ENCODE assay signal across 8 mouse cellular contexts in the genomic region with DNA sequence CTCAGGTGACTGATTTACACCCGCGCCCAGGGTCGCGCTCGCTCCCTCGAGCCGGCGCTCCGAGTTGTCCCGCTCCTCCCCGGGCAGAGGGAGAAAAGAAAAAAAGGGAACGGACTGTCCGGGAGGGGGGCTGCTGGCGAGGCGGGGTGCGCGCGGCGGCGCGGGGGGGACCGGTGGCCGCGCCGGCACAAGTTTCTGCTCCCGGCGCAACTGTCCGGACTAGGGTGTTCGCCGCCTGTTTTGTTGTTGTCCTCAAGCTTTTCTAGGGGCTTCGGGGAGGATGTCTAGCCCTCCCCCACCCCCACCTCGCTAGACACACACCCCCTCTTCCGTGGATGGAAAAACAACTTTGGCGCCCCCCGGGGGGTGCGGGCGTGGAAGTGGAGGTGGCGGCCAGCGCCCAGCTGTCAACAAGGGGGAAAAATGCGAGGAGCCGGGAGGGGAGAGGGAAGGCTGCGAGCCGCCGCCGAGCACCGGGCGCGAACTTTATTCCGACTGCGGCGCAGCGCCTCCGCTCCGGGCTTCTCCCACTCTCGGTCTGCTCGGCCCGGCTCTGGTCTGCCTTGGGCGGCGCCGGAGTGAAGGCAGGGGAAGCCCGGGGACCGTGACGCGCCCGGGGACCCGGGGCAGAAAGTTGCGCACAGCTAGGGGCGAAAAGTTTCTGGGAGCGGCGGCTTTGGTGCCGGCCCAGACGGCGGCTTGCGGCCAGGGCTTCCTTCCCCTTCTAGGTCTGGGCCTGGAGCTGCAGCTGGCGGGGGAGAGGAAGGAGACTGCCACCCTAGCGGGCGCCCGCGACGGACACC. TPM values are rescaled to one million over a fixed set of nuclear protein-coding genes. Genes with fewer than 3 reads are reported as not detected.
DNase-seq lines count a peak whose midpoint lies in the region; ATAC-seq and TF ChIP-seq lines count a peak whose summit lies in the region.

A gene (minus strand): TSS at position 105 of the 803 bp plus-strand sequence.

- H3K36me3 ChIP-seq in hindbrain, embryonic 16.5 days (ENCODE audit: control insufficient read depth, insufficient read depth, low read length), result no peaks in the 10 kb centered on the region
- no peaks in the 10 kb centered on the region for H3K36me3 ChIP-seq in liver, embryonic 11.5 days (ENCODE audit: control insufficient read depth, insufficient read depth, low read length)

- H3K27me3 ChIP-seq in hindbrain, embryonic 16.5 days (replicated peaks; ENCODE audit: control insufficient read depth, insufficient read depth, low read length), result peaks cover 34% of the 10 kb centered on the region
- H3K27me3 ChIP-seq in liver, embryonic 11.5 days (replicated peaks; ENCODE audit: control insufficient read depth, insufficient read depth, low read length), result peaks cover 53% of the 10 kb centered on the region

- WGBS in hindbrain, embryonic 16.5 days, result under 1% methylated on average over 61 of the region's 80 CpGs
- under 1% methylated on average over 69 of the region's 80 CpGs for WGBS in liver, embryonic 11.5 days

- peaks cover 17% of the 10 kb centered on the region for H3K4me1 ChIP-seq in hindbrain, embryonic 16.5 days (ENCODE audit: control insufficient read depth, insufficient read depth, low read depth, low read length)
- H3K4me1 ChIP-seq in liver, embryonic 11.5 days (replicated peaks; ENCODE audit: control insufficient read depth, insufficient read depth, low read length), result no peaks in the 10 kb centered on the region

- H3K27ac ChIP-seq in layer of hippocampus, adult 2 months, result no peak within 1 kb of the TSS
- H3K27ac ChIP-seq in hindbrain, embryonic 16.5 days (ENCODE audit: low read depth, low read length), result peak within 1 kb of the TSS; percentile 51
- peak within 1 kb of the TSS; percentile 70 for H3K27ac ChIP-seq in liver, embryonic 11.5 days (ENCODE audit: low read depth, low read length)

- H3K4me2 ChIP-seq in hindbrain, embryonic 16.5 days (ENCODE audit: low read length), result peak within 1 kb of the TSS; percentile 99
- peak within 1 kb of the TSS; percentile 76 for H3K4me2 ChIP-seq in liver, embryonic 11.5 days

- H3K9ac ChIP-seq in hindbrain, embryonic 16.5 days (ENCODE audit: low read depth, low read length), result peak within 1 kb of the TSS; percentile 67
- peak within 1 kb of the TSS; percentile 61 for H3K9ac ChIP-seq in liver, embryonic 11.5 days (ENCODE audit: low read depth, low read length)

- H3K9me3 ChIP-seq in hindbrain, embryonic 16.5 days (ENCODE audit: control insufficient read depth, low read length), result no peaks in the 10 kb centered on the region
- no peaks in the 10 kb centered on the region for H3K9me3 ChIP-seq in liver, embryonic 11.5 days (ENCODE audit: control insufficient read depth, low read length)

- intact Hi-C loops in gastrocnemius, postnatal 14 days (cut with DNase I; ENCODE audit: low total_unique reads), result no loop called here

- peak within 1 kb of the TSS; percentile 55 for H3K4me3 ChIP-seq in layer of hippocampus, adult 2 months
- H3K4me3 ChIP-seq in hindbrain, embryonic 16.5 days (ENCODE audit: low read length), result peak within 1 kb of the TSS; percentile 80
- peak within 1 kb of the TSS; percentile 53 for H3K4me3 ChIP-seq in liver, embryonic 11.5 days (ENCODE audit: low read depth, low read length)

- peak; percentile 69 for ATAC-seq in hindbrain, embryonic 16.5 days
- ATAC-seq in liver, embryonic 11.5 days (replicated peaks; ENCODE audit: low FRiP score), result peak; percentile 49

- TF ChIP-seq POLR2A in brain, embryonic 14.5 days (IDR thresholded peaks at IDR 0.05; ENCODE audit: borderline replicate concordance, extremely low read depth, insufficient read depth, insufficient read length, poor library complexity, severe bottlenecking), result no peak

- DNase-seq in layer of hippocampus, adult 2 months (ENCODE audit: low spot score in 2 of 2), result no peak
- DNase-seq in layer of hippocampus, adult 9-10 months (ENCODE audit: low spot score), result no peak
- DNase-seq in brain, embryonic 14.5 days (ENCODE audit: low read depth), result peak; percentile 52
- DNase-seq in gastrocnemius, postnatal 14 days, result peak; percentile 67
- peak; percentile 65 for DNase-seq in liver, embryonic 11.5 days (ENCODE audit: low spot score)
- DNase-seq in neural tube, embryonic 10.5 days (ENCODE audit: extremely low spot score, low spot score), result peak; percentile 78
- DNase-seq in urinary bladder, postnatal 25 days (ENCODE audit: low spot score), result peak; percentile 33

- no peak for TF ChIP-seq CTCF in layer of hippocampus, adult 2 months (conservative IDR thresholded peaks at IDR 0.05)
- TF ChIP-seq CTCF in brain, embryonic 14.5 days (IDR thresholded peaks at IDR 0.05; ENCODE audit: borderline replicate concordance, extremely low read depth, insufficient read depth, insufficient read length), result no peak

RNA-seq across cellular contexts. Expression of the gene that starts here (rescaled TPM):
- 1 to 10 TPM in 1 of 2 experiments, under 1 TPM in 1; 0.49 to 1.1 TPM for total RNA-seq in layer of hippocampus, adult 2 months (2021)
- polyA plus RNA-seq in brain, embryonic 14.5 days (2012; rRNA removed), result 9.8 and 15.2 TPM in 2 replicates
- total RNA-seq in gastrocnemius, postnatal 14 days (2021), result 1 to 10 TPM; 4.3 to 5.3 TPM
- polyA plus RNA-seq in hindbrain, embryonic 16.5 days (2015; fragmentation: Nextera tagmentation; extraction: Ambion mirVana), result 7.0 and 11.9 TPM in 2 replicates
- polyA plus RNA-seq in liver, embryonic 11.5 days (2014; fragmentation: Nextera tagmentation; extraction: Ambion mirVana), result 4.1 and 7.0 TPM in 2 replicates

Comparison
In these comparisons a context has a peak if more than half of its experiments do, and no peak if none do; other contexts are left out.
1. DNase-seq: peak in brain, embryonic 14.5 days (single experiment), gastrocnemius, postnatal 14 days (single experiment), liver, embryonic 11.5 days (single experiment), neural tube, embryonic 10.5 days (single experiment) and urinary bladder, postnatal 25 days (single experiment); none in layer of hippocampus, adult 2 months (0 of 2) and layer of hippocampus, adult 9-10 months (single experiment).
2. Peak in every context shown above with its lines, with median percentiles within 50 percentile points of each other: H3K4me3 ChIP-seq.